Mouse (Mus musculus) kidney, embryonic 15.5 days (tissue): ENCODE results near the gene Mpnd. TPM values are rescaled to one million over a fixed set of nuclear protein-coding genes. Genes with fewer than 3 reads are reported as not detected.

Experiments
- ATAC-seq: fragments of 200-750 bp; cut with Nextera tagmentation; replicated peaks from 2 replicates; pipeline ENCODE4 v1.8.0; 2017; ENCODE audit warnings: moderate TSS enrichment; ENCODE audit not compliant: low FRiP score
- H3K27ac ChIP-seq: fragments of 300-500 bp; sonication (generic); 2 replicates; pipeline ENCODE4 v1.5.1; 2015; ENCODE audit warnings: mild to moderate bottlenecking, inconsistent platforms
- H3K27me3 ChIP-seq: fragments of 300-500 bp; sonication (generic); 2 replicates; pipeline ENCODE4 v1.6.1; 2015; ENCODE audit warnings: inconsistent platforms
- H3K36me3 ChIP-seq: fragments of 300-500 bp; sonication (generic); 2 replicates; pipeline ENCODE4 v1.6.1; 2015; ENCODE audit warnings: inconsistent platforms
- H3K4me1 ChIP-seq: fragments of 300-500 bp; sonication (generic); 2 replicates; pipeline ENCODE4 v1.6.1; 2015; ENCODE audit warnings: inconsistent platforms
- H3K4me2 ChIP-seq: fragments of 300-500 bp; sonication (generic); 2 replicates; pipeline ENCODE4 v1.6.1; 2015; ENCODE audit warnings: moderate library complexity, mild to moderate bottlenecking, inconsistent platforms
- H3K4me3 ChIP-seq: fragments of 300-500 bp; sonication (generic); replicated peaks from 2 replicates; pipeline ENCODE4 v1.5.1; 2015; ENCODE audit warnings: mild to moderate bottlenecking, inconsistent platforms
- H3K9ac ChIP-seq: fragments of 300-500 bp; sonication (generic); 2 replicates; pipeline ENCODE4 v1.6.1; 2015; ENCODE audit warnings: mild to moderate bottlenecking, inconsistent platforms
- H3K9me3 ChIP-seq: fragments of 300-500 bp; sonication (generic); replicated peaks from 2 replicates; pipeline ENCODE4 v1.6.1; 2016; ENCODE audit warnings: inconsistent platforms
- WGBS: fragments of 180-500 bp; shearing (Covaris S2); methylation state at CpG from one replicate; pipeline ENCODE4 v1.1.7; 2015; ENCODE audit warnings: mixed read lengths; 5-methylcytosine and 5-hydroxymethylcytosine counted together
- polyA plus RNA-seq: library from polyadenylated mRNA; unstranded; fragments of >200 nt; fragmentation: Nextera tagmentation; extraction: Ambion mirVana; gene quantifications from 2 replicates; pipeline ENCODE4 v1.2.1, GENCODE M21; 2015

Mpnd gene
- polyA plus RNA-seq, 1 experiment from 2014 or later, result 103 TPM

- Histone ChIP-seq H3K4me1 (peaks cover 50% of the 10 kb centered on the region), H3K27me3 (no peaks in the 10 kb centered on the region), H3K4me2 (no peak overlapping the region), H3K27ac (no peak overlapping the region), H3K4me3 (no peak overlapping the region), H3K9me3 (no peaks in the 10 kb centered on the region), H3K9ac (no peak overlapping the region), H3K36me3 (peaks cover 45% of the 10 kb centered on the region)
- 56% methylated on average over 2 of the region's 2 CpGs for WGBS
- ATAC-seq, result no peak
Observed at GRCm38 (mm10) chr17:56024476-56024875, 19.0 kb downstream of the Mpnd start.

- peaks cover 50% of the 10 kb centered on the region for H3K4me1 ChIP-seq
- no peak for ATAC-seq
- H3K4me3 ChIP-seq, result no peak overlapping the region
- no peak overlapping the region for H3K4me2 ChIP-seq
- H3K27ac ChIP-seq, result no peak overlapping the region
- 74% methylated on average over 5 of the region's 5 CpGs for WGBS
- H3K9ac ChIP-seq, result no peak overlapping the region
- H3K9me3 ChIP-seq, result no peaks in the 10 kb centered on the region
- H3K36me3 ChIP-seq, result peaks cover 45% of the 10 kb centered on the region
- no peaks in the 10 kb centered on the region for H3K27me3 ChIP-seq
Observed at GRCm38 (mm10) chr17:56024931-56025330, 19.4 kb downstream of the Mpnd start.

GRCm38 (mm10) chr17:56026303-56026702, 20.8 kb downstream of the Mpnd start:
- H3K27me3 ChIP-seq, result no peaks in the 10 kb centered on the region
- H3K27ac ChIP-seq, result no peak overlapping the region
- WGBS, result 83% methylated on average over 1 of the region's 1 CpGs
- H3K4me2 ChIP-seq, result no peak overlapping the region
- H3K9me3 ChIP-seq, result no peaks in the 10 kb centered on the region
- H3K4me1 ChIP-seq, result peaks cover 62% of the 10 kb centered on the region
- no peak for ATAC-seq
- H3K4me3 ChIP-seq, result no peak overlapping the region
- H3K36me3 ChIP-seq, result peaks cover 48% of the 10 kb centered on the region
- no peak overlapping the region for H3K9ac ChIP-seq

- ATAC-seq, result no peak
- H3K9me3 ChIP-seq, result no peaks in the 10 kb centered on the region
Observed at GRCm38 (mm10) chr17:56026881-56027280, 21.4 kb downstream of the Mpnd start.

GRCm38 (mm10) chr17:56027801-56028441, 22.4 kb downstream of the Mpnd start:
- H3K9me3 ChIP-seq, result no peaks in the 10 kb centered on the region
- no peak for ATAC-seq
- no peak overlapping the region; the same call in 1 of the 2 replicates for H3K27ac ChIP-seq
- no peak overlapping the region for H3K4me3 ChIP-seq
- H3K4me1 ChIP-seq, result peaks cover 66% of the 10 kb centered on the region
- no peak overlapping the region for H3K4me2 ChIP-seq
- 0 out of 2 replicates have a peak overlapping the region, but pooled peaks have one; percentile 7 for H3K9ac ChIP-seq
- 88% methylated on average over 5 of the region's 5 CpGs for WGBS
- no peaks in the 10 kb centered on the region for H3K27me3 ChIP-seq
- H3K36me3 ChIP-seq, result peaks cover 47% of the 10 kb centered on the region

More at GRCm38 (mm10) chr17:56026881-56027280, 21.4 kb downstream of the Mpnd start:
- Histone ChIP-seq H3K27ac (0 out of 2 replicates have a peak overlapping the region, but pooled peaks have one; percentile 23), H3K9ac (no peak overlapping the region), H3K36me3 (peaks cover 48% of the 10 kb centered on the region), H3K4me2 (no peak overlapping the region), H3K27me3 (no peaks in the 10 kb centered on the region), H3K4me1 (peaks cover 67% of the 10 kb centered on the region), H3K4me3 (no peak overlapping the region)
- WGBS, result 53% methylated on average over 1 of the region's 1 CpGs

GRCm38 (mm10) chr17:56030238-56030870, 24.8 kb downstream of the Mpnd start:
- H3K27ac ChIP-seq, result peak overlapping the region; percentile 52; the same call in 1 of the 2 replicates
- H3K4me2 ChIP-seq, result no peak overlapping the region
- no peak for ATAC-seq
- H3K4me1 ChIP-seq, result peaks cover 73% of the 10 kb centered on the region
- WGBS, result 87% methylated on average over 9 of the region's 9 CpGs
- H3K9me3 ChIP-seq, result no peaks in the 10 kb centered on the region
- H3K36me3 ChIP-seq, result peaks cover 59% of the 10 kb centered on the region
- H3K4me3 ChIP-seq, result no peak overlapping the region
- H3K27me3 ChIP-seq, result no peaks in the 10 kb centered on the region
- no peak overlapping the region for H3K9ac ChIP-seq

- Histone ChIP-seq H3K9me3 (no peaks in the 10 kb centered on the region), H3K4me2 (no peak overlapping the region), H3K9ac (no peak overlapping the region), H3K4me1 (peaks cover 73% of the 10 kb centered on the region), H3K27ac (peak overlapping the region; percentile 52; the same call in 1 of the 2 replicates), H3K36me3 (peaks cover 59% of the 10 kb centered on the region), H3K27me3 (no peaks in the 10 kb centered on the region), H3K4me3 (no peak overlapping the region)
- peak; percentile 54 for ATAC-seq
- 45% methylated on average over 5 of the region's 5 CpGs for WGBS
Observed at GRCm38 (mm10) chr17:56030919-56031318, 25.4 kb downstream of the Mpnd start.

GRCm38 (mm10) chr17:56031431-56031830, 25.9 kb downstream of the Mpnd start:
- peaks cover 68% of the 10 kb centered on the region for H3K4me1 ChIP-seq
- no peaks in the 10 kb centered on the region for H3K9me3 ChIP-seq
- peaks cover 56% of the 10 kb centered on the region for H3K36me3 ChIP-seq
- H3K9ac ChIP-seq, result no peak overlapping the region
- H3K27ac ChIP-seq, result peak overlapping the region; percentile 52; the same call in 1 of the 2 replicates
- no peak overlapping the region for H3K4me2 ChIP-seq
- no peak for ATAC-seq
- WGBS, result 89% methylated on average over 7 of the region's 7 CpGs
- H3K4me3 ChIP-seq, result no peak overlapping the region
- no peaks in the 10 kb centered on the region for H3K27me3 ChIP-seq

GRCm38 (mm10) chr17:56032127-56032733, 26.7 kb downstream of the Mpnd start:
- Histone ChIP-seq H3K9ac (no peak overlapping the region), H3K27me3 (no peaks in the 10 kb centered on the region), H3K27ac (peak overlapping the region; percentile 49), H3K4me1 (peaks cover 69% of the 10 kb centered on the region), H3K4me2 (peak overlapping the region; percentile 35), H3K36me3 (peaks cover 53% of the 10 kb centered on the region), H3K4me3 (no peak overlapping the region), H3K9me3 (no peaks in the 10 kb centered on the region)
- WGBS, result 69% methylated on average over 6 of the region's 6 CpGs
- no peak for ATAC-seq

- Histone ChIP-seq H3K9ac (0 out of 2 replicates have a peak overlapping the region, but pooled peaks have one; percentile 26), H3K27ac (peak overlapping the region; percentile 49), H3K4me2 (peak overlapping the region; percentile 35)
Observed at GRCm38 (mm10) chr17:56032831-56033230, 27.3 kb downstream of the Mpnd start.

GRCm38 (mm10) chr17:56034040-56034725, 28.7 kb downstream of the Mpnd start:
- no peak for ATAC-seq
- 85% methylated on average over 7 of the region's 7 CpGs for WGBS
- H3K4me3 ChIP-seq, result 0 out of 2 replicates have a peak overlapping the region, but pooled peaks have one; percentile 82
- H3K27me3 ChIP-seq, result no peaks in the 10 kb centered on the region
- H3K27ac ChIP-seq, result no peak overlapping the region
- H3K9ac ChIP-seq, result 0 out of 2 replicates have a peak overlapping the region, but pooled peaks have one; percentile 95
- peaks cover 62% of the 10 kb centered on the region for H3K4me1 ChIP-seq
- peaks cover 34% of the 10 kb centered on the region for H3K36me3 ChIP-seq
- H3K9me3 ChIP-seq, result no peaks in the 10 kb centered on the region
- H3K4me2 ChIP-seq, result peak overlapping the region; percentile 65; the same call in 1 of the 2 replicates

More at GRCm38 (mm10) chr17:56032831-56033230, 27.3 kb downstream of the Mpnd start:
- Histone ChIP-seq H3K4me3 (no peak overlapping the region), H3K4me1 (peaks cover 65% of the 10 kb centered on the region), H3K27me3 (no peaks in the 10 kb centered on the region), H3K9me3 (no peaks in the 10 kb centered on the region), H3K36me3 (peaks cover 48% of the 10 kb centered on the region)
- no peak for ATAC-seq
- WGBS, result 68% methylated on average over 7 of the region's 7 CpGs
